Mouse (Mus musculus): ENCODE measurements around the gene Klhl12. TPM values are rescaled to one million over a fixed set of nuclear protein-coding genes. Genes with fewer than 3 reads are reported as not detected.

The Klhl12 gene
- polyA plus RNA-seq, 1 experiment from 2014 or later: 36.7 TPM

DNA sequence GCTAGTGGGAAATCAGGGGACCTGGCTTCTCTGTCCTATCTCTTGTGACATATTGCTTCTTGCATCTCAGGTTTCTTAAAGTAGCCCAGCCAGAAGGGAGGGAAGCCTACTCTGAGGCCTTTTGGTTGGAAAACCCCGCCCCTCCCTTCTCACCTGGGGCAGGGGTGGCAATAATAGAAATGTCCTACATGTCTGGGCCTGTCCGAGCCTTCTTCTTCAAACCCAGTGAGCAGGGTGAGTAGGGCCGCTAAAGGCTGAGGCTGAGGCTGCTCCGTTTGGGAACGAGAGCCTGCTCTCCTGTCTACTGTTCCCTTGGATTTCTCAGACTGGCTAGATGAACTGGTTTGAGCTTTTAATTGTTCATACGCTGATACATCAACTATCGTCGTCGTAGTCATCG, 85.3 kb downstream of the Klhl12 start:
- Histone ChIP-seq H3K9ac (replicated peaks) (no peak overlapping the region), H3K4me1 (no peaks in the 10 kb centered on the region), H3K27ac (replicated peaks) (no peak overlapping the region), H3K4me3 (replicated peaks) (no peak overlapping the region), H3K27me3 (replicated peaks) (no peaks in the 10 kb centered on the region; the same call in 1 of the 2 replicates), H3K36me3 (no peaks in the 10 kb centered on the region), H3K4me2 (no peak overlapping the region), H3K9me3 (replicated peaks) (no peaks in the 10 kb centered on the region; the same call in 1 of the 2 replicates)
- no peak for ATAC-seq (ENCODE audit: low FRiP score)
- 94% methylated on average over 10 of the region's 10 CpGs for WGBS

Other genes with a start within 250 kb of the Klhl12 start
- 23.8 and 28.8 TPM in 2 replicates for gene Adora1, start 220.1 kb upstream of the Klhl12 start, polyA plus RNA-seq (2015; fragmentation: Nextera tagmentation; extraction: Ambion mirVana)
- 7.1 and 9.9 TPM in 2 replicates for gene Myog, start 165.5 kb upstream of the Klhl12 start, polyA plus RNA-seq (2015; fragmentation: Nextera tagmentation; extraction: Ambion mirVana)
- 29.1 and 31.6 TPM in 2 replicates for gene Ppfia4, start 122.6 kb upstream of the Klhl12 start, polyA plus RNA-seq (2015; fragmentation: Nextera tagmentation; extraction: Ambion mirVana)
- 110 and 112 TPM in 2 replicates for gene Tmem183a, start 93.6 kb upstream of the Klhl12 start, polyA plus RNA-seq (2015; fragmentation: Nextera tagmentation; extraction: Ambion mirVana)
- not detected in 2 replicates for gene 4933406M09Rik, start 69.6 kb upstream of the Klhl12 start, polyA plus RNA-seq (2015; fragmentation: Nextera tagmentation; extraction: Ambion mirVana)
- gene Cyb5r1, start 50.0 kb upstream of the Klhl12 start, polyA plus RNA-seq (2015; fragmentation: Nextera tagmentation; extraction: Ambion mirVana): 18.6 and 24.3 TPM in 2 replicates
- gene Adipor1, start 40.2 kb upstream of the Klhl12 start, polyA plus RNA-seq (2015; fragmentation: Nextera tagmentation; extraction: Ambion mirVana): 84.7 and 86.0 TPM in 2 replicates
- gene Rabif, start 39.1 kb downstream of the Klhl12 start, polyA plus RNA-seq (2015; fragmentation: Nextera tagmentation; extraction: Ambion mirVana): 70.1 and 76.8 TPM in 2 replicates
- gene Mgat4e, start 94.2 kb downstream of the Klhl12 start, polyA plus RNA-seq (2015; fragmentation: Nextera tagmentation; extraction: Ambion mirVana): not detected in 2 replicates
- gene Kdm5b, start 104.6 kb downstream of the Klhl12 start, polyA plus RNA-seq (2015; fragmentation: Nextera tagmentation; extraction: Ambion mirVana): 59.0 and 59.5 TPM in 2 replicates
- gene Syt2, start 191.1 kb downstream of the Klhl12 start, polyA plus RNA-seq (2015; fragmentation: Nextera tagmentation; extraction: Ambion mirVana): 20.4 and 23.4 TPM in 2 replicates

Data from neural tube, embryonic 15.5 days (tissue).